In genomic region chr16:37780911-37781310, GRCm38 (mm10) we compare ENCODE assay signal across 13 mouse cellular contexts. TPM values are rescaled to one million over a fixed set of nuclear protein-coding genes. Genes with fewer than 3 reads are reported as not detected.
DNase-seq lines count a peak whose midpoint lies in the region; ATAC-seq lines count a peak whose summit lies in the region.
"Had no signal": no experiment of that assay in that cellular context is flagged by ENCODE, and none has a peak within 500 bp of the region (broad histone marks: within the 10 kb centered on the region; RNA-seq: fewer than 3 reads in every experiment).

No protein-coding gene starts in this region.

- peaks cover 40% of the 10 kb centered on the region for H3K4me1 ChIP-seq in forebrain, embryonic 13.5 days
- H3K4me1 ChIP-seq in forebrain, embryonic 11.5 days (replicated peaks; ENCODE audit: control insufficient read depth, insufficient read depth, low read length): peaks cover 2% of the 10 kb centered on the region; the same call in 1 of the 2 replicates
- peaks cover 32% of the 10 kb centered on the region for H3K4me1 ChIP-seq in hindbrain, embryonic 14.5 days (replicated peaks; ENCODE audit: control insufficient read depth, insufficient read depth, low read length)
- H3K4me1 ChIP-seq in hindbrain, embryonic 16.5 days (ENCODE audit: control insufficient read depth, insufficient read depth, low read depth, low read length): peaks cover 24% of the 10 kb centered on the region
- peaks cover 21% of the 10 kb centered on the region; the same call in 1 of the 2 replicates for H3K4me1 ChIP-seq in neural tube, embryonic 12.5 days

- WGBS in forebrain, embryonic 13.5 days: 79% methylated on average over 3 of the region's 3 CpGs
- 92% methylated on average over 3 of the region's 3 CpGs for WGBS in forebrain, embryonic 11.5 days
- 43% methylated on average over 3 of the region's 3 CpGs for WGBS in hindbrain, embryonic 14.5 days
- 42% methylated on average over 3 of the region's 3 CpGs for WGBS in hindbrain, embryonic 16.5 days
- WGBS in neural tube, embryonic 12.5 days: 55% methylated on average over 3 of the region's 3 CpGs

- no peak overlapping the region for H3K4me3 ChIP-seq in forebrain, embryonic 13.5 days
- H3K4me3 ChIP-seq in forebrain, embryonic 11.5 days (ENCODE audit: low read depth, low read length): no peak overlapping the region
- H3K4me3 ChIP-seq in hindbrain, embryonic 14.5 days (replicated peaks; ENCODE audit: low read length): no peak overlapping the region
- H3K4me3 ChIP-seq in hindbrain, embryonic 16.5 days (ENCODE audit: low read length): no peak overlapping the region
- no peak overlapping the region for H3K4me3 ChIP-seq in neural tube, embryonic 12.5 days

- ATAC-seq in forebrain, embryonic 13.5 days: no peak
- no peak for ATAC-seq in forebrain, embryonic 11.5 days (replicated peaks; ENCODE audit: low FRiP score)
- ATAC-seq in hindbrain, embryonic 14.5 days (ENCODE audit: low FRiP score): no peak
- no peak for ATAC-seq in hindbrain, embryonic 16.5 days
- 0 out of 2 replicates have a peak, but pooled peaks have one; percentile 8 for ATAC-seq in neural tube, embryonic 12.5 days (ENCODE audit: low FRiP score, low read depth)

- peak overlapping the region; percentile 32; the same call in 1 of the 2 replicates for H3K27ac ChIP-seq in forebrain, embryonic 13.5 days
- no peak overlapping the region for H3K27ac ChIP-seq in forebrain, embryonic 11.5 days (ENCODE audit: low read depth, low read length)
- peak overlapping the region; percentile 57 for H3K27ac ChIP-seq in hindbrain, embryonic 14.5 days
- no peak overlapping the region for H3K27ac ChIP-seq in hindbrain, embryonic 16.5 days (ENCODE audit: low read depth, low read length)
- no peak overlapping the region; the same call in 1 of the 2 replicates for H3K27ac ChIP-seq in neural tube, embryonic 12.5 days

- no peaks in the 10 kb centered on the region for H3K27me3 ChIP-seq in forebrain, embryonic 13.5 days
- no peaks in the 10 kb centered on the region for H3K27me3 ChIP-seq in forebrain, embryonic 11.5 days (ENCODE audit: control insufficient read depth, insufficient read depth, low read length)
- H3K27me3 ChIP-seq in hindbrain, embryonic 14.5 days (ENCODE audit: control insufficient read depth, insufficient read depth, low read length): no peaks in the 10 kb centered on the region
- no peaks in the 10 kb centered on the region for H3K27me3 ChIP-seq in hindbrain, embryonic 16.5 days (replicated peaks; ENCODE audit: control insufficient read depth, insufficient read depth, low read length)
- H3K27me3 ChIP-seq in neural tube, embryonic 12.5 days (replicated peaks): no peaks in the 10 kb centered on the region

- H3K4me2 ChIP-seq in forebrain, embryonic 13.5 days: no peak overlapping the region
- no peak overlapping the region for H3K4me2 ChIP-seq in forebrain, embryonic 11.5 days (ENCODE audit: low read depth, low read length, severe bottlenecking)
- peak overlapping the region; percentile 24 for H3K4me2 ChIP-seq in hindbrain, embryonic 14.5 days (replicated peaks)
- no peak overlapping the region for H3K4me2 ChIP-seq in hindbrain, embryonic 16.5 days (ENCODE audit: low read length)
- H3K4me2 ChIP-seq in neural tube, embryonic 12.5 days (replicated peaks): peak overlapping the region; percentile 14; the same call in 1 of the 2 replicates
- H3K4me2 ChIP-seq: liver, embryonic 11.5 days had no signal

- no peak overlapping the region; the same call in 1 of the 2 replicates for H3K9ac ChIP-seq in forebrain, embryonic 13.5 days
- no peak overlapping the region for H3K9ac ChIP-seq in forebrain, embryonic 11.5 days (ENCODE audit: low read length)
- no peak overlapping the region for H3K9ac ChIP-seq in hindbrain, embryonic 14.5 days
- H3K9ac ChIP-seq in hindbrain, embryonic 16.5 days (ENCODE audit: low read depth, low read length): no peak overlapping the region
- no peak overlapping the region for H3K9ac ChIP-seq in neural tube, embryonic 12.5 days

- H3K9me3 ChIP-seq in forebrain, embryonic 13.5 days (replicated peaks): no peaks in the 10 kb centered on the region
- no peaks in the 10 kb centered on the region for H3K9me3 ChIP-seq in forebrain, embryonic 11.5 days (ENCODE audit: control insufficient read depth, low read length)
- no peaks in the 10 kb centered on the region for H3K9me3 ChIP-seq in hindbrain, embryonic 14.5 days (ENCODE audit: control insufficient read depth, low read length)
- H3K9me3 ChIP-seq in hindbrain, embryonic 16.5 days (ENCODE audit: control insufficient read depth, low read length): no peaks in the 10 kb centered on the region
- H3K9me3 ChIP-seq in neural tube, embryonic 12.5 days: no peaks in the 10 kb centered on the region

- DNase-seq in forebrain, embryonic 11.5 days (ENCODE audit: low spot score): no peak
- no peak for DNase-seq in hindbrain, embryonic 14.5 days (ENCODE audit: low spot score)
- DNase-seq in neural tube, embryonic 10.5 days (ENCODE audit: extremely low spot score, low spot score): no peak
- DNase-seq in thymus, postnatal 4 days: no peak
- DNase-seq in urinary bladder, adult 2 months (ENCODE audit: low spot score): no peak
- DNase-seq: adrenal gland, postnatal 10 days; cerebellum, adult 8-10 months; kidney, adult 8-10 months; layer of hippocampus, postnatal 36 days had no signal

- H3K36me3 ChIP-seq in forebrain, embryonic 13.5 days (ENCODE audit: poor library complexity, severe bottlenecking): 0 out of 2 replicates have a peak, but pooled peaks cover 8% of the 10 kb centered on the region
- no peaks in the 10 kb centered on the region; the same call in 1 of the 2 replicates for H3K36me3 ChIP-seq in forebrain, embryonic 11.5 days (ENCODE audit: control insufficient read depth, insufficient read depth, low read length)
- H3K36me3 ChIP-seq in hindbrain, embryonic 14.5 days (replicated peaks; ENCODE audit: control insufficient read depth, insufficient read depth): no peaks in the 10 kb centered on the region
- no peaks in the 10 kb centered on the region for H3K36me3 ChIP-seq in hindbrain, embryonic 16.5 days (ENCODE audit: control insufficient read depth, insufficient read depth, low read length)
- H3K36me3 ChIP-seq in neural tube, embryonic 12.5 days: peaks cover 10% of the 10 kb centered on the region; the same call in 1 of the 2 replicates

RNA-seq across cellular contexts. Expression of gene Fstl1, which starts 4.2 kb away (rescaled TPM):
- 81.8 and 82.7 TPM in 2 replicates for polyA plus RNA-seq in forebrain, embryonic 13.5 days (2015; fragmentation: Nextera tagmentation; extraction: Ambion mirVana)
- 171 and 176 TPM in 2 replicates for polyA plus RNA-seq in forebrain, embryonic 11.5 days (2014; fragmentation: Nextera tagmentation; extraction: Ambion mirVana)
- 111 and 126 TPM in 2 replicates for polyA plus RNA-seq in hindbrain, embryonic 14.5 days (2014; fragmentation: Nextera tagmentation; extraction: Ambion mirVana)
- polyA plus RNA-seq in hindbrain, embryonic 16.5 days (2015; fragmentation: Nextera tagmentation; extraction: Ambion mirVana): 81.2 and 110 TPM in 2 replicates
- 173 and 175 TPM in 2 replicates for polyA plus RNA-seq in neural tube, embryonic 12.5 days (2016; fragmentation: Nextera tagmentation; extraction: Ambion mirVana)
- polyA plus RNA-seq in urinary bladder, adult 2 months (2012; rRNA removed): 246 and 266 TPM in 2 replicates

Comparison
In these comparisons a context has a peak if more than half of its experiments do, and no peak if none do; other contexts are left out.
1. H3K27ac ChIP-seq: peak in forebrain, embryonic 13.5 days (single experiment) and hindbrain, embryonic 14.5 days (single experiment); none in forebrain, embryonic 11.5 days (single experiment), hindbrain, embryonic 16.5 days (single experiment) and neural tube, embryonic 12.5 days (single experiment).
2. H3K4me2 ChIP-seq: peak in hindbrain, embryonic 14.5 days (single experiment) and neural tube, embryonic 12.5 days (single experiment); none in forebrain, embryonic 13.5 days (single experiment), forebrain, embryonic 11.5 days (single experiment) and hindbrain, embryonic 16.5 days (single experiment).